Mouse (Mus musculus) gastrocnemius, postnatal 4 days (tissue): ENCODE results near the gene Lrrc8c. TPM values are rescaled to one million over a fixed set of nuclear protein-coding genes. Genes with fewer than 3 reads are reported as not detected.

ENCODE experiments used
- total RNA-seq, 2 experiments: library from RNA; stranded (reverse); gene quantifications; 2 replicates each; pipeline ENCODE4 v1.2.3; 2021

Gene Lrrc8c
- total RNA-seq, 2 experiments from 2014 or later: 20.8 to 21.4 TPM

Other genes with a start within 250 kb of the Lrrc8c start
- gene Gm43302, start 225.7 kb upstream of the Lrrc8c start, total RNA-seq: not detected
- gene Gbp6, start 225.7 kb upstream of the Lrrc8c start, total RNA-seq: 1 to 10 TPM; 1.7 to 1.8 TPM
- gene Lrrc8b, start 103.6 kb upstream of the Lrrc8c start, total RNA-seq: 10 to 100 TPM; 10.7 TPM
- gene Lrrc8d, start 180.6 kb downstream of the Lrrc8c start, total RNA-seq: 10 to 100 TPM; 13.8 to 19.2 TPM